Mouse (Mus musculus) CH12.LX (cell line): ENCODE measurements around the gene Arih2.

Experiments used
- BHLHE40 ChIP-seq: IDR thresholded peaks from 2 replicates; pipeline ENCODE4 v1.6.1; 2011; ENCODE audit warnings: mild to moderate bottlenecking, low read depth, low read length, improper control_type of control experiment
- CHD2 ChIP-seq: IDR thresholded peaks from 2 replicates; pipeline ENCODE4 v1.6.1; 2011; ENCODE audit warnings: low read length, improper control_type of control experiment
- CTCF ChIP-seq, 2 experiments: IDR thresholded peaks in 1 of 2; conservative IDR thresholded peaks in 1 of 2; 2 replicates each; pipeline ENCODE4 v1.5.1; 2011 to 2012; ENCODE audit warnings: low read depth in 2 of 2, low read length in 2 of 2, improper control_type of control experiment in 1 of 2, inconsistent platforms in 1 of 2, mild to moderate bottlenecking in 1 of 2, moderate library complexity in 1 of 2
- EP300 ChIP-seq: IDR thresholded peaks from 2 replicates; pipeline ENCODE4 v1.6.1; 2011; ENCODE audit warnings: low read length, improper control_type of control experiment
- MAX ChIP-seq: IDR thresholded peaks from 2 replicates; pipeline ENCODE4 v1.6.1; 2011; ENCODE audit warnings: low read length, improper control_type of control experiment
- NRF1 ChIP-seq: IDR thresholded peaks from 2 replicates; pipeline ENCODE4 v1.6.1; 2014; ENCODE audit warnings: low read depth, mild to moderate bottlenecking, inconsistent platforms, low read length, improper control_type of control experiment, moderate library complexity
- POLR2A ChIP-seq: IDR thresholded peaks from 2 replicates; pipeline ENCODE4 v1.6.1; 2011; ENCODE audit warnings: low read depth, mild to moderate bottlenecking, improper control_type of control experiment, low read length
- SIN3A ChIP-seq: IDR thresholded peaks from 2 replicates; pipeline ENCODE4 v1.6.1; 2012; ENCODE audit warnings: low read length, improper control_type of control experiment, inconsistent platforms
- TCF12 ChIP-seq: IDR thresholded peaks from 2 replicates; pipeline ENCODE4 v1.6.1; 2014; ENCODE audit warnings: low read depth, mild to moderate bottlenecking, inconsistent platforms, low read length, improper control_type of control experiment
- USF2 ChIP-seq: conservative IDR thresholded peaks from 2 replicates; pipeline ENCODE4 v1.6.1; 2011; ENCODE audit warnings: low read depth, low read length, improper control_type of control experiment

DNA sequence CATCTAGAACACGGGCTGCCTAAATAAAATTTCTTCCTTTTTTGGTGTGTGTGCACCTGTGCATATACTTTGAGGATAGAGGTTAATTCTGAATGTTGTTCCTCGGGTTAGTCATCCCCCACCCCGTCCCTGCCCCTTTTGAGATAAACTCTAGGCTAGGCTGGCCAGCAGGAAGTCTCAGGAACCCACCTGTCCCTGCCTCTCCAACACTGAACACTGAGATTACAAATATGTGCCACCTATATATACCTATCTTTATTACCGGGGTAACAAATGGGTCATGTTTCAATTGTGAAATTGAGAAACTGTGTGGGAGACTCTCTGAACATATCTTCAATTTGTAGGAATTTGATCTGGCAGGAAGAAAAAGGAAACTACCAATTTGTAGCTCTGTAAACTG is 40.3 kb downstream of the Arih2 start:
- TF ChIP-seq BHLHE40, result no peak
- no peak for TF ChIP-seq CTCF (conservative IDR thresholded peaks at IDR 0.05 in 1 of 2, IDR thresholded peaks at IDR 0.05 in 1 of 2; ENCODE audit: low read depth in 2 of 2, low read length in 2 of 2)
- no peak for TF ChIP-seq MAX
- no peak for TF ChIP-seq NRF1
- TF ChIP-seq TCF12, result no peak
- no peak for TF ChIP-seq POLR2A
- no peak for TF ChIP-seq USF2
- TF ChIP-seq SIN3A, result no peak
- no peak for TF ChIP-seq CHD2
- TF ChIP-seq EP300, result no peak
